Mouse (Mus musculus): Measurements from ENCODE around the gene Rora. TPM values are rescaled to one million over a fixed set of nuclear protein-coding genes. Genes with fewer than 3 reads are reported as not detected.
A peak's percentile ranks its signal among the peaks of the same experiment; 100 is the strongest.

Gene Rora
- polyA plus RNA-seq, 1 experiment from 2014 or later = 3.8 TPM

- H3K9me3 ChIP-seq (replicated peaks) = no peaks in the 10 kb centered on the region
- no peaks in the 10 kb centered on the region for H3K4me1 ChIP-seq
- no peaks in the 10 kb centered on the region for H3K36me3 ChIP-seq
- no peaks in the 10 kb centered on the region for H3K27me3 ChIP-seq (ENCODE audit: low read depth, poor library complexity, severe bottlenecking)
- no peak overlapping the region for H3K27ac ChIP-seq
- DNase-seq (ENCODE audit: low spot score) = no peak
- no peak overlapping the region for H3K4me3 ChIP-seq
- WGBS = 93% methylated on average over 10 of the region's 10 CpGs
Measured at GRCm38 (mm10) chr9:69034301-69034871, 380.8 kb downstream of the Rora start.

- 85% methylated on average over 7 of the region's 7 CpGs for WGBS
- Histone ChIP-seq H3K36me3 (no peaks in the 10 kb centered on the region), H3K27me3 (ENCODE audit: low read depth, poor library complexity, severe bottlenecking) (no peaks in the 10 kb centered on the region), H3K4me1 (no peaks in the 10 kb centered on the region), H3K9me3 (replicated peaks) (no peaks in the 10 kb centered on the region), H3K27ac (no peak overlapping the region), H3K4me3 (no peak overlapping the region)
- DNase-seq (ENCODE audit: low spot score) = no peak
Measured at GRCm38 (mm10) chr9:69035456-69035855, 381.9 kb downstream of the Rora start.

DNA sequence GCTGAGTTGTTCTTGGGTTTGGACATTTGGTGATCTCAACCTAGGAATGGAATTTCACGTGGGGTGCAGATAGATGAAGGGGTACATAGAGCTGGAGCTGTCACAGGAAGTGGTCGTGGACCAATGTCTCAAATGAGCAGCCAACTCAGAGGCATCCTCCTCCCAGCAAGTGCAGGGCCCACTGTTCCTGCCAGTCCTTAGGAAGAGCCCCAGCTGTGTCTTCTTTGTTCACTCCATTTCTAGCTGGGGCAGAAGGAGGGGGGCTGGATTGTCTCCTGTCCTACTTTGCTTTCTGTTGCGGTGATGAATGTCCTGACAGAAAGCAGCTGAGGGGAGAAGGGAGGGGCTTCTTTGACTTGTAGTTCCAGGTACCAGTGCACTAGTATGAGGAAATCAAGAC is 382.7 kb downstream of the Rora start:
- no peak for DNase-seq (ENCODE audit: low spot score)
- Histone ChIP-seq H3K9me3 (replicated peaks) (no peaks in the 10 kb centered on the region), H3K27me3 (ENCODE audit: low read depth, poor library complexity, severe bottlenecking) (no peaks in the 10 kb centered on the region), H3K27ac (no peak overlapping the region), H3K4me1 (no peaks in the 10 kb centered on the region), H3K4me3 (no peak overlapping the region), H3K36me3 (no peaks in the 10 kb centered on the region)
- WGBS = 74% methylated on average over 3 of the region's 3 CpGs

DNA sequence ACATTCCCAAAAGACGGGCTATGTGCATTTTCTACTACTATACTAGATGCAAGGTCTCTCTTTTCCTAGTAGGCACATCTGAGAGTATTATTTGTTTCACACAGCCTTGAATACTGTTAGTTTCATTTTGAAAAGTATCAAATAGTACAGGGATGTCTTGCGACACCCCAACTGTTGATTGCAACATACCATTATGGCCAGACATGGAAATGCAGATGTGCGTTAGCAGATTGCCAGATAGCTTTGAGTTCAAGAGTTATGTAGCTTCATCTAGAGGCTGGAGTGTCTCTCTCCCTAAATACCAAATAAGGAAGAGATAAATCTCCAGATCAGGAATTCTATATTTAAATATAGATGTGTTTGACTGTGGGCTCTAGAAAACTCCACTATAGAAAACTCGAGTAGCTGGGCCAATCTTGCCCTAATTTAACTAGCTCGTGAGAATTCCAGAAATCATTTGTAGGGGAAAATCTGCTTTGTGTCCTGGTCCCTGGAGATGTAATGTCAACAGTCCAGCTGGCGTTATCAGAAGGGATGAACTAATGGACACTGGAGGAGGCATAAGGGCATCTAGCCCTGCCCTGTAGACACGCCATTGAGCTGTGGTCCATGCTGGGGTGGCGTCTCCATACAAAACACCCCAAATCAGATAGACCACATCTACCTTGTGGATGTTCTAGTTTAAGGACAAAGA is 390.5 kb downstream of the Rora start:
- no peak for DNase-seq (ENCODE audit: low spot score)
- H3K27me3 ChIP-seq (ENCODE audit: low read depth, poor library complexity, severe bottlenecking) = 0 out of 2 replicates have a peak, but pooled peaks cover 8% of the 10 kb centered on the region
- H3K4me3 ChIP-seq = no peak overlapping the region
- no peak overlapping the region for H3K27ac ChIP-seq
- no peaks in the 10 kb centered on the region for H3K9me3 ChIP-seq (replicated peaks)
- no peaks in the 10 kb centered on the region for H3K4me1 ChIP-seq
- WGBS = 96% methylated on average over 8 of the region's 8 CpGs
- H3K36me3 ChIP-seq = no peaks in the 10 kb centered on the region

DNA sequence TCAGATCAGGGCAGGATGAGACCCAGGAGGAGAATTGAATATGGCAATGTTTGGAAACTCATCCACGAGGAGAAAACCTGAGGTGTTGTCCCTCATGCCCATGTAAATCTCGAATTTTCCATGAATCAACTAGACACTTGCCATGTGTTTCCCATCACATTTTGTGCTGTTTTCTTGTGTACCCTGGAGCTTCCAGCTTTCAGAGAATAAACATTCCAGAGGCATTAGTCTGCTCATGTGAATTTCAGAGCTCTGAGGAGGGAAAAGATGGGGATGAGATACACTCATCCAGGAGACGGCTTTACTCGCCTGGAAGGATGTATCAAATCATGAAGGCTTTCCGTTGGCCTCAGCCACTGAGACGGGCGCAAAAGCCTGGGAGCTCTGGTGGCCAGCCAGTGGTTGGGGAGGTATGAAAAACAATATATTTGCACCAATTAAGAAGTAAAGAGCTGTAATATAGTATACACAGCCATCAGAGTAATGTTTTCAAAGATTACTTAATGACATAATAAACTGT is 391.1 kb downstream of the Rora start:
- no peak overlapping the region for H3K4me3 ChIP-seq
- WGBS = 95% methylated on average over 7 of the region's 7 CpGs
- H3K9me3 ChIP-seq (replicated peaks) = no peaks in the 10 kb centered on the region
- no peak overlapping the region for H3K27ac ChIP-seq
- 0 out of 2 replicates have a peak, but pooled peaks cover 8% of the 10 kb centered on the region for H3K27me3 ChIP-seq (ENCODE audit: low read depth, poor library complexity, severe bottlenecking)
- H3K36me3 ChIP-seq = no peaks in the 10 kb centered on the region
- H3K4me1 ChIP-seq = no peaks in the 10 kb centered on the region
- no peak for DNase-seq (ENCODE audit: low spot score)

- no peaks in the 10 kb centered on the region for H3K4me1 ChIP-seq
- 0 out of 2 replicates have a peak, but pooled peaks cover 8% of the 10 kb centered on the region for H3K27me3 ChIP-seq (ENCODE audit: low read depth, poor library complexity, severe bottlenecking)
- H3K4me3 ChIP-seq = no peak overlapping the region
- no peaks in the 10 kb centered on the region for H3K36me3 ChIP-seq
- WGBS = 86% methylated on average over 8 of the region's 8 CpGs
- H3K9me3 ChIP-seq (replicated peaks) = no peaks in the 10 kb centered on the region
- no peak for DNase-seq (ENCODE audit: low spot score)
- no peak overlapping the region for H3K27ac ChIP-seq
Measured at GRCm38 (mm10) chr9:69045908-69046307, 392.3 kb downstream of the Rora start.

DNA sequence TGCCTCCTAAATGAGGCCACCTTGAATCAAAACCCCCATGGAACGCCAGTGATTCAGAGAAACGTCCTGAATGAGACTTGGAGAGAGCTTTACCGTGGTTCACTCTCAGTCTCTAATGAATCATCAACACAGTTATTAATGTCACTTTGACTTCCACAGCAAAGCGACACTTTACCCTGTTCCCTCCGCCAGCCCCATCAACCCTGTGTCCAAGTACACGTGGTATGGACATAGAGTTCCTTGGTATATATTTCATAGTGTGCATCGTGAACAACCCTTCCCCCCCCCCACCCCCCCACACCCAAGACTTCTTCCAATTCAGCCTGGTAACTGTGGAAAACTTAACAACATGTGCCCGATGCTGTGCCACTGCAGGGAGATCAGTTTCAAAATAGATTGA is 397.3 kb downstream of the Rora start:
- no peaks in the 10 kb centered on the region for H3K36me3 ChIP-seq
- WGBS = 84% methylated on average over 8 of the region's 8 CpGs
- 0 out of 2 replicates have a peak, but pooled peaks cover 8% of the 10 kb centered on the region for H3K27me3 ChIP-seq (ENCODE audit: low read depth, poor library complexity, severe bottlenecking)
- H3K4me3 ChIP-seq = no peak overlapping the region
- DNase-seq (ENCODE audit: low spot score) = no peak
- no peaks in the 10 kb centered on the region for H3K9me3 ChIP-seq (replicated peaks)
- H3K27ac ChIP-seq = no peak overlapping the region
- no peaks in the 10 kb centered on the region for H3K4me1 ChIP-seq

DNA sequence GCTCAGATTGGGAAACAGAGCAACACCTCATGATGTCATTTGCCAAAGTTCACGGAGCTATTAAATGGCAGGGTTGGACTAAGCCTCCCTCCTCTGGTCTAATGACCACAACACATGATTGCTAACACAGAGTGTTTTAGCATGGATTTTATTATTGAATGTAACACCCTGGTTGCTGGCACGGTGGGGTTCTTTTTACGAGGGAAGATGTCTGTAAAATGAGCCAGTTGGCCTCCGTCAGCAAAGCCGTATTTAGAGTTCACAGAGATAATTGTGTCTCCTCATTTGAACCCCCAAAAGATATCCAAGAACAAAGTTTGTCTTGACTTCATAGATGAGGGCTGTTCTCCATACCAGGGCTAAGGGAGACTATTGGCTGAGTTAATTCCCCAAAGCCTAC is 398.3 kb downstream of the Rora start:
- Histone ChIP-seq H3K9me3 (replicated peaks) (no peaks in the 10 kb centered on the region), H3K4me3 (no peak overlapping the region), H3K27me3 (ENCODE audit: low read depth, poor library complexity, severe bottlenecking) (0 out of 2 replicates have a peak, but pooled peaks cover 3% of the 10 kb centered on the region), H3K4me1 (no peaks in the 10 kb centered on the region), H3K36me3 (no peaks in the 10 kb centered on the region), H3K27ac (no peak overlapping the region)
- 85% methylated on average over 5 of the region's 5 CpGs for WGBS
- no peak for DNase-seq (ENCODE audit: low spot score)

DNA sequence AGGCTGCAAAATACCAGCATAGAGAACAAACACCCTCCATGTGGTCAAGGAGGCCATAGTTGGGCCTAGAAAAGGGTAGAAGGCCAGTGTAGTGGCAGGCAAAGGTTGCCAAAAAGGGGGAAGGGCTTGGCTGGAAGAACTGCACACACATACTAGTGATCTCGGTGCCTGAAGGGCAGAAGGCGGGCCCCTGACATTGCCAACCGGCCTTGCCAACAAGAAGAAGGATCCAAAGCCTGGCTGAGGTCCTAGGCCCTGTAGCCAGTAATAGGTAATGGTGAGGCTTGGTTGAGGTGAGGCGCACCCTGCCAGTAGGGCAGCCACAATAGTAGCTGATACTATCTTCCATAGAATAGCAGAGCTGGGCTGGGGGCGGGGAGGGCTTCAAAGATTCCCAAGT is 401.7 kb downstream of the Rora start:
- Histone ChIP-seq H3K27ac (no peak overlapping the region), H3K36me3 (no peaks in the 10 kb centered on the region), H3K9me3 (replicated peaks) (no peaks in the 10 kb centered on the region), H3K4me3 (no peak overlapping the region), H3K4me1 (no peaks in the 10 kb centered on the region), H3K27me3 (ENCODE audit: low read depth, poor library complexity, severe bottlenecking) (no peaks in the 10 kb centered on the region)
- no peak for DNase-seq (ENCODE audit: low spot score)
- WGBS = 98% methylated on average over 5 of the region's 5 CpGs

GRCm38 (mm10) chr9:69071203-69071867 is 417.7 kb downstream of the Rora start:
- DNase-seq (ENCODE audit: low spot score) = peak; percentile 41
- peaks cover 24% of the 10 kb centered on the region for H3K4me1 ChIP-seq
- WGBS = 65% methylated on average over 15 of the region's 15 CpGs
- no peaks in the 10 kb centered on the region for H3K9me3 ChIP-seq (replicated peaks)
- H3K27me3 ChIP-seq (ENCODE audit: low read depth, poor library complexity, severe bottlenecking) = peaks cover 5% of the 10 kb centered on the region; the same call in 1 of the 2 replicates
- H3K27ac ChIP-seq = peak overlapping the region; percentile 9; the same call in 1 of the 2 replicates
- H3K4me3 ChIP-seq = no peak overlapping the region
- no peaks in the 10 kb centered on the region for H3K36me3 ChIP-seq

- Histone ChIP-seq H3K27ac (no peak overlapping the region), H3K36me3 (no peaks in the 10 kb centered on the region), H3K27me3 (ENCODE audit: low read depth, poor library complexity, severe bottlenecking) (peaks cover 5% of the 10 kb centered on the region; the same call in 1 of the 2 replicates), H3K4me1 (peaks cover 24% of the 10 kb centered on the region), H3K4me3 (no peak overlapping the region), H3K9me3 (replicated peaks) (no peaks in the 10 kb centered on the region)
- no peak for DNase-seq (ENCODE audit: low spot score)
- WGBS = 82% methylated on average over 7 of the region's 7 CpGs
Measured at GRCm38 (mm10) chr9:69073271-69073670, 419.7 kb downstream of the Rora start.

- Histone ChIP-seq H3K4me1 (peaks cover 12% of the 10 kb centered on the region), H3K36me3 (no peaks in the 10 kb centered on the region), H3K4me3 (no peak overlapping the region), H3K27ac (no peak overlapping the region), H3K9me3 (replicated peaks) (no peaks in the 10 kb centered on the region), H3K27me3 (ENCODE audit: low read depth, poor library complexity, severe bottlenecking) (peaks cover 6% of the 10 kb centered on the region; the same call in 1 of the 2 replicates)
- WGBS = 52% methylated on average over 3 of the region's 3 CpGs
- no peak for DNase-seq (ENCODE audit: low spot score)
Measured at GRCm38 (mm10) chr9:69084086-69084719, 430.6 kb downstream of the Rora start.
